Mouse (Mus musculus) c-Kit-positive CD71-negative TER-119-negative erythroid progenitor cells, embryonic 14.5 days (primary cell): ENCODE measurements around the gene Nudt6.

Experiments used
- DNase-seq: peaks from one replicate; pipeline ENCODE4 v3.0.0-alpha.2; 2013; ENCODE audit warnings: low read depth

Nudt6 gene

DNA sequence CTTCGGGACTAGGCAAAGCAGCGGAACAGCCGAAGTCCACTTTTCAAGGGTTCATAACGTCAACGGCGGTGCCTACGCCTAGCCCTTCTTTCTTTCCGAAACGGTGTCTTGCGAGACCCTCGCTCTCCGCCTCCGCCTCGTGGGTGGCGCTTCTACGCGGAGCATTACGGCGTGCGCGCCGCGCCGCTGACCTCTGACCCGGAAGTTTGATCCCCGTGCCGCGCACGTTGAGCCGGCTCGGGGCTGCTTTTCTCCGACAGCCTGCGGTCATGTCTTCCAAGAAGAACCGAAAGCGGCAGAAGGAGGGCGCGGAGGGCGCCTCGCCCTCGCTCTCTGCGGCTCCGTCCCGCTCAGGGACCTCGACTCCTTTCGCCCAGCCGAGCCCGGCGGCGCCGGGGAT lies at the start of gene Nudt6:
TSS of gene Nudt6 (minus strand) at position 140 of the 400 bp plus-strand sequence.
- DNase-seq = peak; percentile 83

- no peak for DNase-seq
Measured at GRCm38 (mm10) chr3:37469353-37469752, 49.3 kb upstream of the Nudt6 start.

GRCm38 (mm10) chr3:37468170-37468569 lies 48.2 kb upstream of the Nudt6 start:
- no peak for DNase-seq

DNA sequence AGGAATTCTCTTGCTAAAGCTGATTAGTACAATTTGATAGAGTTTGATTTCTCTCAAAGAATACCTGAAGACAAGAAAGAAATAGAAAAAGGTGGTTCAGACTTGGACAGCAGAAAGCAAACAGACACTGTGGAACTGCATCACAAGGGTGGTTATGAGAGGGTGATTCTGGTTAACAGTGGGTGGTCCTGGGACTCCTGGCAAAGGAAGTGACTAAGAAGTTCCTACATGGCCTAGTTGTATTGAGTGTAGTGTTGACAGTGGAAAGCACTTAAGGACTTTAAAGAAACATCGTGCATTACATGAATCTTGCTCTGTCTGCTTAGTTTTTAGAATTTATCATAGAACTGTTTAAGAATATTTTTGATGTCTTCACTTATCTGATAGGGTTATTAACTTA lies 36.0 kb upstream of the Nudt6 start:
- no peak for DNase-seq

DNA sequence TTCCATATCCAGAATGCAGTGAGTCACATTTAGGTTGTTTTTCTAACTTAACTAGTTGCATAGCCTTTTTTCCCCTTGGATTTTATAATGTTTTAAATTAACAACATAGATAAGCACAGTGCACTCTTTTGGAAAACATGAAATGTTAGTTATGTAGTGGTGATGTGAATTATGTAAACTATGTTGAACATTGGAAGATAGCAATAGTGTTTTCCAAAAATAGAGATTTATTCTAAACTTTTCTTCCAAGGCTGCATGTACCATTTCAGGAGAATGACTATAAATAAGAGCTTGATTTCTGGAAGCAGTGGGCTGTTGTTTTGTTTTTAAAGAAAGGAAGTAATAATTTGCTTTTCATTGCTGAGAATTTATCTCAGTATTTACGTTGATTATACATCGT lies 23.4 kb upstream of the Nudt6 start:
- DNase-seq = no peak

- DNase-seq = no peak
Measured at GRCm38 (mm10) chr3:37439770-37440169, 19.8 kb upstream of the Nudt6 start.

DNA sequence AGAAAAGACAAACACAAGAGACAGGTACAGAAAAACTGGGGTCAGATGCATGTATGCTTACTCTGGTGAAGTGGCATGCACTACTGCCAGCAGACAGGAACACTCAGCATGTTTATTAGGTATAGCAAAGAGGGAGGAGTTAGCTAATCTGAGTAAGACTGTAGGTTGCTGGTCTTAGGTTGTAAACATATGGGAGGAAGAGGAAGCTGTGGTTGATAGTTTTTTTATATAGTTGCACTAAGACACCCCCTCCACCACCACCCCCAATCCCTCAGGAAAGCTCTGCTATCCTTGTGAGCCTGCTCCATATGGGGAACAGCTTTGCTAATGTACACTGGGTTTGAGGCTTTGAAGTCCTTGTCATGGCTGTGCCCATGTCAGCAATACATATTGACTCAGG lies 10.3 kb upstream of the Nudt6 start:
- no peak for DNase-seq

GRCm38 (mm10) chr3:37426069-37426468 lies 6.1 kb upstream of the Nudt6 start:
- DNase-seq = no peak

DNA sequence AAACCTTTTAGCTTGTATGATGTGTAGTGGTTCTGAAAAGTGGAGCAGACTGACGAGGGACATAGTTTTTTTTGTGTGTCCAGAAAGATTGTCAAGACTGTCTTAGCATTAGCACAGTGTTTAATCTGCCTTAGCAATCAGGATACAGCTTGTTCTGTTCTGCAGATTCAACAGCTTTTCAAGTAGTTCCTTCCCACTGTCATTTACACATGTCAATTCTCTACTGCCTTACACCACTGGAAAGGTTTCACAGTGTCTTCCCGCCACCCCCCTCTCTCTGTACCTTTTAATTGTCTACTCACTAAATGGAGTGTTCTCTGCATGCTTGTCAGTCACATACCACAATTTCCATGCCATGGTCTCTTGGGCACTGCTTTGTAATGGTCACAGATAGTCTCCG lies 1.2 kb upstream of the Nudt6 start:
- DNase-seq = no peak

DNA sequence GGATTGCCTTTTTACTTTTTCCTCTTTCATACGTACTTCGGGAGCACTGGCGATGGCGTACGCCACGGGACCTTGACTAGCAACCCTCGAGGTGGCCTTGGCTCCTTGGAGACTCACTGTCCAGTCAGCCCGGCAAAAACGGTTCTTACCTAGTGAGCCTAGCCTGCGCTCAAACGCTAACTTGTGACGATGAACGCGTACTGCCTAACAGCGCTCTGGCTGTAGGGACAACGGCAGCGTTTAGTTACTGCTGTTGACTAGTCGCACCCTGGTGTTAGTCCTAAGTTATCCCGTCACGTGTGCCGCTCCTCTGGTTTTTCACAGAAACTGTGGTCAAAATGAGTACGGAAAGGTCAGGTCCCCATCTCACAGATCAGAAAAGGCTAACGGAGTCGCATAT lies 630 bp upstream of the Nudt6 start:
- DNase-seq = no peak

GRCm38 (mm10) chr3:37419458-37419991 lies 486 bp downstream of the Nudt6 start, which contains the start of gene Spata5:
Gene Spata5 (plus strand): TSS chr3:37419896.
- DNase-seq = peak; percentile 99

DNA sequence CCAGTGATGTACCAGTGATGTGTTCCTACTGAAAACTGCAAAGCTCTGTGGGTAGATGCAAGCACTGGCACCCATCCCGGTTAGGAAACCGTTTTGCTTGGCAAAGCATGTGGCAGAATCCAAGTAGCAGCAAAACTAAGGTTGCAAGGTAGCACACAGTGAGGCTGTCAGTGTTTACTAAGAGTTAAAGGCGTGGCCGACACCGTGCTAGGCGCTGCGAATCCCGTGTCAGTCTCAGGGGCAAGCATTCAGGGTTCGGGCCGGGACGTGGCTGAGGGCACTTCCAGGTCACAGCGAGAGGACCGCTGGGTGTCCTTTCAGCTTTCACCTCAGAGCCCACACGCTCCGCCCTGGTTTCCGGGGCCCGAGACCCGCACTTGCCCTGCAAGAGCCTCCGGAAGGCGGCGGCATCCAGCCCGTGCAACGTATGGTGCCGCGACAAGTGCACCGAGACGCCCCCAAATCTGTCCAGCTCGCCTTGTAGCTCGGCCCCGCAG lies 1.0 kb downstream of the Nudt6 start:
- no peak for DNase-seq

DNA sequence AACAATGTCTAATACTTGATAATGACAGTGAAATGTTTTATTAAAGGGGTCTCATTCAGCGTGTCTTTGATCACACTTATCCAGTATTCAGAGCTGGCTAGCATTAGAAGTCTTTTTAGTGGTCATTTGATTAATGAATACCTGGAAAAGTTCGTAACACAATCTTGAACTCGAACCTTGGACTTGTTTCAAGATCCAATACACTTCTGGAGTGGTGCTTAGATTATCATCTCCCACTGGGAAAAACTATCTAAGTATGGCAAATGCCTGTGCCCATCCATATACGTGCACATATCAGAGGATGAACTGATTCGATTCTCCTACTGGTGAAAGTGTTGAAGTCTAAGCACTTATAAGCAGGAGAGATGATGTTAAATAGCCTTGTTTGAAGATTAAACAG lies 1.7 kb downstream of the Nudt6 start:
- DNase-seq = no peak

DNA sequence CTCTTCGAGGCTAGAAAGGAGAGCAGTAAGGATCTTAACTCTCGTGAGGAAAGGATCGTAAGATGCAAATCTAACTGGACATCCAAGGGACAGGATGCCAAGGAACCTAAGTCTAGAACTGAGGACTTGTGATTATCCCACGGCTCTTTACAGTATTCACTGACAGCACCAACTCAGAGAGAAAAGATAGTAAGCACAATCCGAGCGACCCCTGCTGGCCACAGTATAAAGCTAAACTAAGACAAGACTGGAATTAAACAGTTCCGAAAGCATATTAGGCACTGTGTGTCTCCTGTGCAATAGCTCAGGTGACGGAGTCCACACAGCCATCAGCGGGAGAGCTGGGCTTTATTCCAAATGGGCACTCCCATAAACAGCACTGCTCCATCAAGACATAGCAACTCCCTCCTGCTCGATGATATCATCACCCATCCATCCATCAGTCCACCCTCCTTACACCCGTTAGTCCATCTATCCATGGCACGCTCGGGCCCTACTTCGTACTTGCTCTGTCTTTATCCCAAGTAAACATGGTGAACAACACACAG lies 5.5 kb downstream of the Nudt6 start:
- peak; percentile 63 for DNase-seq

DNA sequence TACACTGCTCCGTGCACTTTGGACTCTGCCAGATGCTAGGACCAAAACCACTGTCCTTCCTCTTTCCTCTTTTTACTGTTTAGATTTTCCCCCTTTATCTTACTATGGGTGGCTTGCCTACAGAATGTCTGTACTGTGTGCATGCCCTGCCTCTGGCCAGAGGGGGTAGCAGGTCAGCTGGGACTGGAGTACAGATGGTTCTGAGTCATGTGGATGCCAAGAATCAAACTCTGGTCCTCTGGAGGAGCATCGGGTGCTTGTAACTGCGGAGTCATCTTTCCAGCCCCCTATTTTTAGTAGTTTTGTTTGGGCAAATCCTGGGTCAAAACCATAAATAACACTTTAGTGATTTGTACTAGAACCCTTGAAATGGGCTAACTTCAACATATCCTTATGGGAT lies 6.6 kb downstream of the Nudt6 start:
- DNase-seq = no peak

GRCm38 (mm10) chr3:37407598-37407997 lies 12.4 kb downstream of the Nudt6 start:
- no peak for DNase-seq

DNA sequence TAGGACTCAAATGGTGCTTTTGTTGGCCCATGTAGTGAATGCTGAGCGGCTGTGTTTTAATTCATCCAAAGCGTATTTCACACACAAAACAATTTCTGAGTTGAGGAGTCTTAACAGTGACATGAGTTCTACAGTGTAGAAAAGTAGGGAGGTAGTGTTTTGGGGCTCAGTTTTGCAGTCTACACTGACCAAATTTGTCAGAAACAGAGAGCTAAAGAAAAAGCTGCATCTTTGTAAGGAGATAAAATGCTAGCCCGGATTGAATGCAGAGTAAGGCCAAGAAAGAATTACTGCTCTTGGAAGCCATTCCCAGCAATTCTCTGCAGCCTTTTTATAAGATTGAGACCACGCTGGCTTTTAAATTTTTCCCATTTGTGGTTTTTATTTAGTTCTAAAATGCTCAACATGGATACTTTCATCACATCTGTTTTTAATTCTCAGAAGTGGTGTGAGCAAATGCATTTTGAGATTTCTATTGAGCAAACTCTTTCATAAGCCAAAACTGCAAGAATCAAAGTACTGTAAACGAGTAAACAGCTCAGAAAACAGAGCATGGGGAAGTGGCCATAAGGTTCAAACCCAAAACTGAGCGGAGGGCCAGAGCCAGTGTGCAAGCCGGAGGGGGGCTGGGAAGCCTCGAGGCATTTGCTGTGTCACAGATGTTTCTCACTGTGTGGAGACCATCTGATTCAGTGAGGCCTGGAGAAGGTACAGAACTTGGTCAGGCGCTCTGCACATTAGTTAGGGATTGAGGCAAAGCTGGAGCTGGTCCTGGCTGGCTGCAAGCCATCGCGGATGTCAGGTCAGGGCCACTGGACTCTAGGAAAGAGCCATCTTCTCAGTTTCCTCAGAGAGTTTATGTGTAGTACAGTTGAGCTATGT lies 18.0 kb downstream of the Nudt6 start:
- DNase-seq = no peak

DNA sequence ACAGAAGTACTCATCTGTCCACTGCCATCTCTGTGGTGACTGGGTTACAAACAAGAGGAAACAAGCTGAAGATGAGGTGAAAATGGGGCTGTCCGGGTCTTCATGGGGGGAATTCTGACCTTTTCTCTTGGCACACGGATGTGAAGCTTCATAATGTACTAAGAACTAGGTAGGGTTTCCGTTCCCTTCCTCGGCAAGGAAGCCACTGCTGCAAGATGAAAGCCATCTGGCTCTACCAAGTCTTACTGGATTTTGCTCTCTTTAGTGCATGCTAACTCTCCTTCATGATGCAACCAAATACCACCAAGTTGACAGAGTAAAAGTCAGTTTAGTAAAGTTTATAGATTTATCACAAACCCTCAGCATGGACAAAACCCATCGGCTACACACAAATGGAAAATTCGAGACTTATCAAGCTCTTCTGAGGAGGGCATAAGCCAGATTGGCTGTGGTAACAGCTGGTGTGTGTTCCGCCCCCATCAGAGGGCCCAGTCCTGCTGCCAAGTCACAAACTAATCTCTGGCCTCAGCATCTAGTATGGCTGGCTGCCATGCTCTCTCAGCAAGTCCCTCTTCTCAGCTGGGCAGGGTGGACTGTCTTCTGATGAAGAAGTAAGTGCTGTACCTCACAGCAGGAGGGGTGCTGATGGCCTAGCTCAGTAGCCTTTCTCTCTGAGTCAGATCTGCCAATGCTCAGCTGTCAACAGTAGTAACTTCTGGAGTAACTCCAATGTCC lies 21.2 kb downstream of the Nudt6 start:
- DNase-seq = no peak

DNA sequence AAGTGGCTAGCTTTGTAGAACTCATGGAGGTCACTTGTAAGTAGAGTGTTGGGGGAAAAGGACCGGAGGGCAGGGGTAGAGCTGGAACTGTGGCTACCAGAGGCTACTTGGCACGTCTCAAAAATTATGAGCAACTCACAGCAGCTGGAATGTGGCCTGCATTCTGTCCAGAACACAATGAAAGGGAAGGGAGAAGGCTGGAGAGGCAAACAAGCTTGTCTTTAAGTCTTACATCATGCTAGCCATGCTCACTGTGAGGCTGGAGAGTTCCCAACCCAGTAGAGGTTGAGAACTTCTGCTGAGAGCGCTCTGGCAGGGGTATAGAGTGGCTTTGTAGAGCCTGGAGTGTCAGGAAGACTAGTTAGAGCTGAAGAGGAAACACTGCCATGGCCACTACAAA lies 22.4 kb downstream of the Nudt6 start:
- no peak for DNase-seq

DNA sequence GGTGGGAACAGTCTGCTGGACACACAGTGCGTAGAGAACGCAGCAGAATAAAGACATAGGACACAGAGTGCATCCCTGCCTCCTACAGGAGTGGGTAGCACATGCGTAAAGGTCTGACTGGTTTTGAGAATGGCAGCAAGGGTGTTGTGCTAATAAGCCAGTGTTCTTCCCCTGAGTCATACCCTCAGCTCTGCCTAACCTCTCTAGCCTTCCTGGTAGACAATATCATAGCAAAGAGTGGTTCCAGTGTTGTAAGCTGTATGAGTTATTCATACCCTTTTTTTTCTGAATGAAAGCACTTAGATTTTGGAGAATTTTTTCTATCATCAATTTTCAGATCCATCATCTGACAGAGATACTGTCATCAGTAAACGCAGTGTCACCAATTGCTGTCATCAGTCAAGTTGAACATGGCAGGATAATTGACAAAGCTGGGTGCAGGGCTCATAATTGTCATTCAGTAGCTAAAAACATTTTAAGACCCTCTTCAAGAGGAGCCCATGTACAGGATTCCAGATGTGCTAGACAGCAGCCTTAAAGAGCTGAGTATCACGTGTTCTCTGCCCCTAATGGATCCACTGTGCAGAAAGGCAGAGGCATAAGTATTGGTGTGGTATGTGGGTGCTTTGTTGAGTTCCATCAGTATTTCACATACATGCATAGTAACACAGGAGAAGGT lies 22.9 kb downstream of the Nudt6 start:
- DNase-seq = no peak

DNA sequence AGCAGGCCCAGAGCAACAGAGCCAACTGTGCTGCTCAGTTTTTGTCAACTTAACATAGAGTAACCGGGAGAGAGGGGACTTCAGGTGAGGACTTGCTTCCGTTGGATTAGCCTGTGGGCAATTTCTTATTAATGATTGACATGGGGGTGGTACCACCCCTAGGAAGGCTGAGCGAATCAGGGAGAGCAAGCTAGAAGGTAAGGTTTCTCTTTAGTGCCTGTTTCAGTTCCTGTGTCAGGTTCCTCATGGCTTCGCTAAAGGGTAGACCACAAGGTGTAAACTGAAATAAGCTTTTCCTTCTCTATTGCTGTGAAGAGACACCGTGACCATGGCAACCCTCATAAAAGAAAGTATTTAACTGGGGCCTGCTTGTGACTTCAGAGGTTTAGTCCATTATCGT lies 32.7 kb downstream of the Nudt6 start:
- DNase-seq = no peak
